Mouse (Mus musculus) mouse embryonic stem cell (cell line): ENCODE measurements at regions not wholly inside any gene's neighbourhood (a gene's known extent, or its start where the extent isn't known, plus 50 kb on each side); places are given as distances from the start of the nearest gene placed in this dataset.

ENCODE experiments used
- in situ Hi-C, 2 experiments: fragments of 300-500 bp; cut with MboI; formaldehyde crosslinking; loops; 1 replicate in 1 of 2; 3 replicates in 1 of 2; pipeline ENCODE4 v1.14.3; 2019 to 2020; ENCODE audit warnings: low sequenced_read_pairs in 2 of 2, low pct_unique_long_range_greater_than_20kb in 1 of 2, mixed read lengths in 1 of 2; ENCODE audit not compliant: unreplicated experiment in 1 of 2

DNA sequence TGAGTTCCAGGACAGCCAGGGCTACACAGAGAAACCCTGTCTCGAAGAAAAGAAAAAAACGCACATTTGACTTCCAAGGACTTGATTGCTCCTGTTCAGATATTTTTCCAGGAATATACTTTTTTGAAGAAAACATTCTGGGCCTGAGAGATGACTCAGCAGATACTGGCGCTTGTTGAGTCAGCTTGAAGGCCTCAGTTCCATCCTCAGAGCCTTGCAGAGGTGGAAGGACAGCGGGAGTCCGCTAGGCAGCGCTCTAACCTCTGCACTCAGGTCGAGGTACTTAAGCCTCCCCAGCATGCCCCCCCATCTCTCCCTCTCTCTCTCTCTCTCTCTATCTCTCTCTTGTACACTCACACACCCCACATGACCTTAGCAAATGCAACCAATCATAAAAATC is 86.3 kb upstream of the Eomes start:
- in situ Hi-C loops: no loop called here

DNA sequence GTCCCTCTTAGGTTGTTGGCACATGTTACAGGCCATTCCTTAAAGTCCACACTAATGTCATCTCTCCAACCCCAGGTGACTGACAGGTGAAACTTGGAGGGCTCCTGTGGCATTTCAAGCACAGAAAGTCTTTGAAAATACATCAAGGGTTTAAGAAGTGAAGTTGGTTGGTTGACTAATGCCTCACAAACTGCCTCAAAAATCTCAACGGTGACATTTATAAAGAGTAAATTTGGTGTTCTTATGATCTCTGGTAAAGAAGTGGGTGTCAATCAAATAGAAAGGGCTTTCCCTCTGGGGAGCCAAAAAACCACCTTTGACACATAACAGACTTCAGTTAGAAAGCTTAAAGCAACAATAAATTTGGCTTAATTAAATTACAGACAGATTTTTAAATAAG is 85.2 kb upstream of the Eomes start:
- in situ Hi-C loops: no loop called here

DNA sequence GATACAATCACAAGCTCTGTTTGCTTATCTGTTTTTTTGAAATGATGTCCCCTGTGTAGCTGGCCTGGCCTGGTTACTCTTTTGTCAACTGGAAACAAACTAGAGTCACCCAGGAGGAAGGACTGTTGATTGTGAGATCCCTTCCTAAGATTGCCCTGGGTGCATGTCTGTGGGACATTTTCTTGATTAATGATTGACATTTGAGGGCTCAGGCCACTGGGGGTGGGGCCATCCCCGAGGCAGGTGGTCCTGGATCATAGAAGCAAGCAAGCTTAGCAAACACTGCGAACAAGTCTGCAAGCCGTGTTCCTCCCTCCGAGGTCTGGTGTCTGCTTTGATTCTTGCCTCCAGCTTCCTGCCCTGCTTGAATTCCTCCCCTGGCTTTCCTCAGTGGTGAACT is 84.4 kb upstream of the Eomes start:
- in situ Hi-C loops: no loop called here

DNA sequence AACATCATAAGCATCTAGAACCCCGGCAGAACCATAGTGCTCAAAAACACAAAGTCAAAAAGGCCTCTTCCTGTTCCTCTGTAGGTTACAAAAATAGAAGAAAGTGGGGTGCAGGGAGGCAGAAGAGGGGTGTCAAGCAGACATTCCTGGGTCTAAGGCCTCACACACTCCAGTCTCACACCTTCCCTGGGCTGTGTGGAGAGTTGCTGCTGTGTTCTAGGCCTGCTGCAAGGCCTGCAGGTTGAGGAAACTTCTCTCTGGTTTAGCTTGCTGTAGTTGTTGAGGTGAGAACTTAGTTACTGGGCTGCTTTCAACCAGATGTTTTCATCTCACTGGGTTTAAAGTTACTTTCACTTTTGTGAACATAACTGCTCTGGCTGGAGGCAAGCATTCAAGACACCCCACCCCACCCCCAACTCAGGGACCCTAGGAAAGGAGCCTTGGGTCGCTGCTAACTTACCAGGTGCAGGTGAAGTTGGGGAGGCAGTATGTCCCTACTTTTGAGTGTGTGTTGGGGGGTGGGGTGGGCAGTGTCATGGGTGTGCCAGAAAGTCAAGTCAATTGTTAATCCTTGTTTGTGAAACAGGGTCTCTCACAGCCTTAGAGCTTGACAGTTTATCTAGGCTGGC is 81.5 kb upstream of the Eomes start:
- in situ Hi-C loops: loop anchor here in 1 of 2 experiments (5.0 kb wide), 1 partner anchor 86 kb away; no protein-coding TSS in a partner anchor

DNA sequence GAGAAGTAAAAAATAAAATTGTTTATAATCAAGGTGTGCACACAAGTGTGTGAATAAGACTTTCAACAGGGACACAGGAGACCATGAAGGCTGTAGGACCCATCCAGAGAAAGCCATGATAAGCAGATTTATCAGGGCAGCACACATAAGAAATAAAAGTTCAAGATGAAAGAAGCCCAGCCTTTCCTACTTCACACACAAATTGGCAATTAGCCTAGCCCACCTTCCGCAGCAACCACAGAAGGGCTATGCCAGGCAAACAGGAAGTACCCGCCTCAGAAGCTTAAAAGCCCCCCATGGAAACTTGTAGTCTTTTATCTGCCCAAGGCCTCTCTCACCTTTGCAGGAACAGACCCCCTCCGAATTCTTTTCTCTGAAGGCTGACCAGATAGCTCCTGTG is 77.5 kb upstream of the Eomes start:
- in situ Hi-C loops: no loop called here

DNA sequence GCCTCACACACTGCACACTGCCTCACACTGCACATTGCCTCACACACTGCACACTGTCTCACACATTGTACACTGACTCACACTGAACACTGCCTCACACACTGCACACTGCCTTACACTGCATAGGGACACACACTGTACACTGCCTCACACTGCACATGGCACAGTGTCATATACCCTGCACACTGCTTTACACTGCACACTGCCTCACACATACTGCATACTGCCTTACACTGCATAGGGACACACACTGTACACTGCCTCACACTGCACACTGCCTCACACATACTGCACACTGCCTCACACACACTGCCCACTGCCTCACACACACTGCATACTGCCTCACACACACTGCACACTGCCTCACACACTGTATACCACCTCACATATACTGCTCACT is 76.8 kb upstream of the Eomes start:
- in situ Hi-C loops: no loop called here

DNA sequence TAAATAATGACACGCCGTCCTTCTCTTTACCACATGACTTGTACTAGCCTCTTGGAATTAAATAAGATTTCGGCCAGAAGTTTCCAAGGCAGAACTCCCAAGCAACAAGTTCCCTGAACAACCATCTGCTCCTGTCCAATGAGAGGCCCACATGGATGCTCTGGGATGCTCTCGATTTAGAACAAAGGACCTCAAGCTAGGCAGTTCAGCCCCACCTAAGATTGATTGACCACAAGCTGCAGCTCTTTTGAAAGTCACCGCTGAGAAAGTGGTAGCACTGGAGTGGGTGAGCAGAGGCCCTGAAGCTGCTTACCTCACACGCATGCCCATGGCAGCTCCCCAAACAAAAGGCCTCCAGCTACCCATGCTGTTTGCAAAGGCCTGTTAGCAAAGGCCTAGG is 73.1 kb upstream of the Eomes start:
- in situ Hi-C loops: no loop called here

DNA sequence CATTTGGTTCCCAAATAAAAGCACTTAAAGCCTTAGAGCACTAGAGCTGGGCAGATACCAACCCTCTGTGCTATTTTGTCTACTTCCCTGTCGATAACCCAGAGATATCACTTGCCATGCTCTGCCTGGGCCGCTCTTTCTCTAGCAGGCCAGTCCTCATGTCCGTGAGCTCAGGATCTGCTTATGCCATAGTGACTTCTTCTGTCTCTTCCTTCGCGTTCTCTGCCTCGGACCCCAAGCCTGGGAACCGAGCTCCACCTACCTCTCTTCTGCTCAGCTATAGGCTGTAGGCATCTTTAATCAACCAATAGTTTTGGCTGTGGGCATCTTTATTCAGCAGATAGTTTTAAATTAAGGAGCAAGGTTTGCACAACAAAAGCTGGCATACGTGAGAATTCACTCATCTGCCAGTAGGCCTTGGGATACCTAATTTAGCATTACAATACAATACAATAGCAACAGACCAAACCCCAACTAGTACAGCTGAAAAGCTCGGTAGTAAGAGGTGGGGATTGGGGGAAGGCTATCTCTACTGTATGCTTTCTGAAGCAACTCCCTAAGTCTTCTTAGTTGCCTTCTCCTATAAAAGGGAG is 72.0 kb upstream of the Eomes start:
- in situ Hi-C loops: no loop called here

DNA sequence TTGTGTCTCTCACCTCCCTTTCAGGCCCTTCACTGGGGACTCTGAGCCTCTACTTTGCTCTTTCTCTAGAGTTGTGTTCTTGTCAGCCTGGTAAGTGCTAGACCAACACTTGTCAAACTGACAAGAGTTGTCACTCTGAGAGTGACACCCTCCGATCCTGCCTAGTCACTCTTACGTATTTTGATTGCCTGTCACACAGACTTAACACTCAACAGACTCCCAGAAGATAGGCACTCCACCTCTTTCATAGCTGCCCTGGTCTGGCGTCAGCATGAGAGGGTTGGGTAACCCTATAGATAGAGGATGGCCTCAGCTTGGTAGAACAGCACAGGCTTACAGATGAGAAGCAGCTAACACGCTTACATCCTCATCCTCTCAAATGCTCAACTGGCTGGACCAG is 62.0 kb upstream of the Eomes start:
- in situ Hi-C loops: no loop called here

DNA sequence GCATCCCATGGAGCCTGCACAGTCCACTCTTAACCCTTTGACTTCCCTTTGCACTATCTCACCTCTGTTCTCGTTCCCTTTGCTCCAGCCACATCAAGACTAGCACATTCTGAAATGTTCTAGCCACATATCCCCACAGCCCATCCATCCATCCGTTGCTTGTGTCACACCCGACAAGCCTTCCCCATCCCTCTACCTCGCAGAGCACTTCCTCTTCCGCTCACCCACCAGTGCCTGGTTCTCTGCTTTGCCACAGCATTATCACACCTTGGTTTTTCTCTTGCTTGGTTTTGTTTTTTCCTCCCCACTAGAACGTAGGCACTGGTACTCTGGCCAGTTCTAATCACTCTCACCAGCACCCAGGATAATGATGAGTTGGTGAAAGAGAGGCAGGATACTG is 61.5 kb upstream of the Eomes start:
- in situ Hi-C loops: no loop called here

DNA sequence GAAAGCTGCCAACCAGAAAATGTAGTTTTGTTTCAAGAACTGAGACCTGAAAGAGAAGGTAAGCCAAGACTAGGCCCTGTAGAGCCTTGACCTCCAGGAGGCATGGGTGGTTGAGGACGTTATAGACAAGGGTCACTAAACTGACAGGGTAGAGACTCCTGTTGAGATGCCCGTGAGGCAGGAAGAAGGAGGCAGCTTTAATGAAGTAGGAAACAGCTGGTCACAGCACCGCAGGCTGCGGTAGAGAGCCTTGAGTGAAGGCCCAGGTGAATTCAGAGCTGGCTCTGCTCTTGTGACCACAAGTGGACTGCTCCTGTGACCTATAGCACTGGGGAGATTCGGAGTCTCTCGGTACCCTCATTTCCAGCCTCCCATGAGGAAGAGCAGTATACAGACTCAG is 53.7 kb upstream of the Eomes start:
- in situ Hi-C loops: no loop called here
